Mouse (Mus musculus): ENCODE data around the gene Rpsa. TPM values are rescaled to one million over a fixed set of nuclear protein-coding genes. Genes with fewer than 3 reads are reported as not detected.

Rpsa gene
- total and polyA plus RNA-seq, 3 experiments = 726 to 4,532 (median 1,827) TPM

GRCm38 (mm10) chr9:120091086-120091485, 36.4 kb upstream of the Rpsa start:
- Histone ChIP-seq H3K4me3 (ENCODE audit: control insufficient read depth in 1 of 2, insufficient read depth in 1 of 2, low read depth in 2 of 2, low read length in 2 of 2) (no peak overlapping the region), H3K9ac (ENCODE audit: control insufficient read depth, low read depth, low read length, poor library complexity, severe bottlenecking) (no peak overlapping the region), H3K4me1 (ENCODE audit: control insufficient read depth in 1 of 2, insufficient read depth in 2 of 2, low read length in 2 of 2) (no peaks in the 10 kb centered on the region; a peak in 1 of 4 replicates), H3K79me2 (ENCODE audit: control insufficient read depth, insufficient read depth, low read length, poor library complexity) (no peaks in the 10 kb centered on the region), H3K9me3 (replicated peaks; ENCODE audit: insufficient read depth, low read length) (no peaks in the 10 kb centered on the region), H3K27ac (ENCODE audit: control insufficient read depth, low read depth, low read length) (no peak overlapping the region), H3K36me3 (ENCODE audit: control insufficient read depth in 1 of 2, insufficient read depth in 2 of 2, low read length in 2 of 2) (no peaks in the 10 kb centered on the region), H3K27me3 (ENCODE audit: control insufficient read depth in 1 of 2, insufficient read depth in 2 of 2, low read length in 2 of 2) (no peaks in the 10 kb centered on the region)
- TF ChIP-seq SMC3 (IDR thresholded peaks at IDR 0.05; ENCODE audit: low read depth, low read length) (no peak), E2F4 (IDR thresholded peaks at IDR 0.05; ENCODE audit: borderline replicate concordance, low read depth, low read length) (no peak), GATA1 (IDR thresholded peaks at IDR 0.05; ENCODE audit: low read depth, low read length) (no peak), SIN3A (IDR thresholded peaks at IDR 0.05; ENCODE audit: low read length) (no peak), ETS1 (IDR thresholded peaks at IDR 0.05; ENCODE audit: low read depth, low read length) (no peak)
- DNase-seq (ENCODE audit: low read depth, low spot score) = no peak

GRCm38 (mm10) chr9:120091696-120092238, 35.7 kb upstream of the Rpsa start, which contains the start of gene Ccr8:
Ccr8 (plus strand) TSS chr9:120092114.
- no peaks in the 10 kb centered on the region for H3K79me2 ChIP-seq (ENCODE audit: control insufficient read depth, insufficient read depth, low read length, poor library complexity)
- H3K27ac ChIP-seq (ENCODE audit: control insufficient read depth, low read depth, low read length) = no peak within 1 kb of the TSS
- H3K9me3 ChIP-seq (replicated peaks; ENCODE audit: insufficient read depth, low read length) = no peaks in the 10 kb centered on the region
- H3K4me3 ChIP-seq (ENCODE audit: control insufficient read depth in 1 of 2, insufficient read depth in 1 of 2, low read depth in 2 of 2, low read length in 2 of 2) = no peak within 1 kb of the TSS
- no peak within 1 kb of the TSS for H3K9ac ChIP-seq (ENCODE audit: control insufficient read depth, low read depth, low read length, poor library complexity, severe bottlenecking)
- no peak for TF ChIP-seq UBTF (IDR thresholded peaks at IDR 0.05; ENCODE audit: borderline replicate concordance, insufficient read depth, low read depth, low read length)
- no peak for TF ChIP-seq USF2 (IDR thresholded peaks at IDR 0.05; ENCODE audit: borderline replicate concordance in 1 of 2, insufficient read depth in 1 of 2, low read depth in 1 of 2, low read length in 2 of 2)
- TF ChIP-seq TBP (IDR thresholded peaks at IDR 0.05; ENCODE audit: low read depth, low read length) = no peak
- no peak for TF ChIP-seq SMC3 (IDR thresholded peaks at IDR 0.05; ENCODE audit: low read depth, low read length)
- no peak for TF ChIP-seq HCFC1 (IDR thresholded peaks at IDR 0.05; ENCODE audit: low read depth, low read length)
- no peak for TF ChIP-seq BHLHE40 (IDR thresholded peaks at IDR 0.05; ENCODE audit: borderline replicate concordance, low read depth, low read length)
- TF ChIP-seq GABPA (IDR thresholded peaks at IDR 0.05; ENCODE audit: low read depth, low read length) = no peak
- TF ChIP-seq POLR2AphosphoS5 (IDR thresholded peaks at IDR 0.05; ENCODE audit: borderline replicate concordance, low read depth, low read length) = no peak
- TF ChIP-seq POLR2A (IDR thresholded peaks at IDR 0.05; ENCODE audit: control insufficient read depth in 1 of 2, insufficient read depth in 1 of 2, low read depth in 1 of 2, low read length in 2 of 2, poor library complexity in 1 of 2) = no peak
- no peak for TF ChIP-seq ZNF384 (IDR thresholded peaks at IDR 0.05; ENCODE audit: low read depth, low read length)
- TF ChIP-seq ELF1 (IDR thresholded peaks at IDR 0.05; ENCODE audit: low read depth, low read length) = no peak
- TF ChIP-seq RCOR1 (IDR thresholded peaks at IDR 0.05; ENCODE audit: low read depth, low read length) = no peak
- TF ChIP-seq MYC (IDR thresholded peaks at IDR 0.05; ENCODE audit: low read depth, low read length) = no peak
- no peaks in the 10 kb centered on the region; a peak in 1 of 4 replicates for H3K4me1 ChIP-seq (ENCODE audit: control insufficient read depth in 1 of 2, insufficient read depth in 2 of 2, low read length in 2 of 2)
- no peaks in the 10 kb centered on the region for H3K36me3 ChIP-seq (ENCODE audit: control insufficient read depth in 1 of 2, insufficient read depth in 2 of 2, low read length in 2 of 2)
- DNase-seq (ENCODE audit: low read depth, low spot score) = no peak
- H3K27me3 ChIP-seq (ENCODE audit: control insufficient read depth in 1 of 2, insufficient read depth in 2 of 2, low read length in 2 of 2) = no peaks in the 10 kb centered on the region
